Mouse (Mus musculus): ENCODE measurements around the gene Echdc3.

Echdc3 gene

GRCm38 (mm10) chr2:6220141-6220805, 7.4 kb upstream of the Echdc3 start:
- DNase-seq, result peak; percentile 90

DNA sequence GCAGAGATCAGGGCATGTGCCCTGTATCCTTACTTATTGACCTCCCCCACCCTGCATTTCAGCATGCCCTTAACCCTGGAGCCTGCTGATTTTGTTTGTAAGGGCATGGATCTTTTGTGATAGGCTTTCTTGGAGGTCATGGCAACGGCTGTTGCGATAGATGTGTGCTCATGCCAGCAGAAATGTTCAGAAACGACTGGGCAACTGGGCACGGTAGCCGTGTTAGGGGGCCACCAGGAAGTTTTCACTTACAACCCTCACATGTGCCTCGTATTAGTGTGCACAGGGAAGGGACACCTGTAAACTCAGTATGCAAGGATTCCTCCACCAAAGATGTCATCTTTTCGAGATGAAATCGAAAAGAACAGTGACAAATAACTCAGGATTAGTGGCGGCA, 508 bp downstream of the Echdc3 start:
- DNase-seq, result no peak

- no peak for DNase-seq
Observed at GRCm38 (mm10) chr2:6210840-6211239, 2.0 kb downstream of the Echdc3 start.

DNA sequence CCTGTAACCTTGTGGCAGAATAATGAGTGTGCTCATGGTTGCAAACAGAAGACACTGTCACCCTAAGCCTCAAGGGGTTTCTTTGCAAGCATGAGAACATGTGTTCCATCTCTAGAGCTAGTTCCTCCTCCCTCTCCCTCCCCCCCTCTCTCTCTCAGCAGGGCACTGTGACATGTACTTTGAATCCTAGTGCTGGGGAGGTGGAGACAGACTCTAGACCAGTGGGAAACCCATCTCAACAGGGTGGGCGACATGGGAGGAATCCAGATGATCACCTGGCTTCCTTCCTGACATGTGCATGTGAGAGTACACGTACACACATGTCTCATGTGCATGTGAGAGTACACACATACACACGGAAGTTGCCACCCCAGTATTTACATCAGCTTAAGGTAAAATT, 3.1 kb downstream of the Echdc3 start:
- no peak for DNase-seq

- no peak for DNase-seq
Observed at GRCm38 (mm10) chr2:6209116-6209515, 3.7 kb downstream of the Echdc3 start.

GRCm38 (mm10) chr2:6207736-6208135, 5.1 kb downstream of the Echdc3 start:
- no peak for DNase-seq

DNA sequence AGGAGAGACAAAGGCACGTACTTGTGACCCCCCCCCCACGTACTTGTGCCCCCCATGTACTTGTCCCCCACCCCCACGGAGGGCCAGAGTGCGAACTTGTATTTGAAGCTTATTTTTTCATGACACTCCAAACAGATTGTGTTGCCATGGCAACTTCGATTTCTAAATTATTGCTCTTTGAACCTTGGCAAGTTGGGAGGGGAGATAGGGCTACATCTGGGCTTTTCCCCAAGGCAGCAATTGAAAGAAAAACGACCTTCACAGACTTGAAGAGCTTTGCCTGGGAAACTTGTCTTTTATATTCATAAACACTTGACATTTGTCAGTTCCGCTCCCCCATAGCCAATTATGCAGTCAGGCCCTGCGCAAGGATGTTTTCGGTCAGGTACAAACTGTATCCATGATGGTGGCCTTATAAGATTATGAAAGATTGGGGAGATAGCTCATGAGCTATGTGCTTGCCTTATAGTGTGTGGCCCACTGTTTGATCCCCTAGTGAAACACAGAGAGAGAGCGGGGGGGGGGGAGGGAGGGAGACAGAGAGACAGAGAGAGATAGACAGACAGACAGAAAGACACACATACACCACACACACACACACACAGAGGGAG, 16.4 kb downstream of the Echdc3 start:
- DNase-seq, result no peak

DNA sequence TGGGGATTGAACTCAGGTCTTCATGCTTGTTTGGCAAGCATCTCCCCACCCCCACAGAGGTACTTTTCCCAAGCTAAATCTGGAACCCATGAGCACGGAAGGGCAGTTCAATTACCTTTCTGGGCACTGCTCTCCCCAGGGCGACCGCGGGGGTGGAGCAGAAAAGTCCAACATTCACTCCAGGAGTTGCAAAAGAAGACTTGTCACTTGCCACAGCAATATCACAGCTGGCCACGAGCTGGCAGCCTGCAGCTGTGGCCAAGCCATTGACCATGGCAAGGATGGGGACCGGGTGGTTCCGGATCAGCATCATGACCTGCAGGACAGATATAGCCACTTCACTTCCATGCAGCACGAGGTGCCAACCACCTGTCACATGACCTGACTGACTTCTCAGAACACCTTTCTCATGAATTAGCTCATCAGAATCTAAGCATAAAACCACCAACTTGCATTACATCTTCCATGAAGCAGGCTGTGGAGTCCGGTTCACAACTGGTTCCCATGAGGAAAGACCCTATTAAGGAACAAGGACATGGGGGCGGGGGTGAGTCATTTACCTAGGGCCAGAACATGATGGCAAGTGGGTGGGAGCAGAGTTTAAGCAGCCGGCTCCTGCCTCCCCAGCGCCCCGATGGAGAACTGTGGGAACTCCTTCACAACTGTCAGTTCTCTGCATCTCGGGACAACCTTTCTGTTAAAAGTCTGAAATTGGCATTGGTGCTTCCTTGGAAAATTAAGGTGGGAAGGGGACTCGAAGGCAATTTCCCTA, 17.2 kb downstream of the Echdc3 start:
- DNase-seq, result no peak

DNA sequence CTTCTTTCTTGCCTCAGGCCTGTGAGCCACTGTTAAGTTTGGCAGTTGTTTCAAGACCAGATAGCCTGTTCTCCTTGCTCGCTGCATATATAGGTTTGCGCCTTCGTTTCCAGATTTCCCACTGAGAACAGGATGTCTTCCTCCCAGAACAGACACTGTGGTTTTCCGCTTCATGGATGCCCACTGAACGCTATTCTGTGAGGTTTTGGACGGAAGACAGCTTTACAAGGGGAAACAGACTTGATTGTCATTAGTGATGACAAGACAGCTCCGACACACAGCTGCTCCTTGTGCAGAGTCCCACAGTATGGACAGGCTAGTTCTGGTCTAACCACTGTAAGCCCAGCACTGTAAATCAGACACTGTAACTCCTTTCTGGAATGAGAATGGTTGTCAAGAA, 18.3 kb downstream of the Echdc3 start:
- DNase-seq, result no peak

DNA sequence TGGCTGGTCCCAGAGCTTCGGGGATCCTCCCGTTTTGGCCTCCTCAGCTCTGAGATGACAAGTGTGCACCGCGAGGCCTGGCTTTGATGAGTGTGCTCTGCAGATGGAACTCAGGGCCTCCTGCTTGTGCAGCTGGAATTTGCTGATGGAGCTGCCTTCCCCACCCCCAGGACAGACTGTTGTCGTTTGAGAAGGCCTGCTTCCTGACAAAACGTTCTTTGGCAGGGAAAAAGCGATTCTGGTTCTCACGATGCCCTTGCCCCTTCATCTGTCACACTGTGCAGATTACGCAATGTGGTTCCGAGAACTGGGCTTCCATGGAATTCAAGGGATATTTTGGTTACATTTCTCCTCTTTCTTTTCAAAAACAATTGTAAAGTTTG, 19.3 kb downstream of the Echdc3 start:
- no peak for DNase-seq

- DNase-seq, result peak; percentile 80
Observed at GRCm38 (mm10) chr2:6192820-6193590, 19.8 kb downstream of the Echdc3 start.

DNA sequence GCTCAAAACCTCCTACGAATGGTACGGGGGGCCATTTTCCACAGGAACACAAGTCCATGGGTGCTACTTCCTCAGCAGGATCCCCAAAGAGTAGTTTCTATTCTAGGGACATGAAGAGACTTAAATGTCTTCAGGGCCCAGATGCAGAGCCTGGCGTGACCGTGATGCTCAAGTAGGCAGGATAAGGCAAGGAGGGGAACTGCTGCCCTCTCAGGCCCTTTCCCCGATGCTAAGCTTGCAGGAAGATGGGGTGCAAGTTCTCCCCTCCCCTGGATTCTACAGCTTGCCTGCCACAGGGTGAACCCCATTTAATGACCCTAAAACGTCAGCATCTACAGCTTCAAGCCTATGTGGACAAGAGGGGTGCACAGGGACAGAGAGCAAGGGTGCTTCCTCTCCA, 22.8 kb downstream of the Echdc3 start:
- no peak for DNase-seq

- DNase-seq, result no peak
Observed at GRCm38 (mm10) chr2:6189675-6189998, 23.2 kb downstream of the Echdc3 start.

DNA sequence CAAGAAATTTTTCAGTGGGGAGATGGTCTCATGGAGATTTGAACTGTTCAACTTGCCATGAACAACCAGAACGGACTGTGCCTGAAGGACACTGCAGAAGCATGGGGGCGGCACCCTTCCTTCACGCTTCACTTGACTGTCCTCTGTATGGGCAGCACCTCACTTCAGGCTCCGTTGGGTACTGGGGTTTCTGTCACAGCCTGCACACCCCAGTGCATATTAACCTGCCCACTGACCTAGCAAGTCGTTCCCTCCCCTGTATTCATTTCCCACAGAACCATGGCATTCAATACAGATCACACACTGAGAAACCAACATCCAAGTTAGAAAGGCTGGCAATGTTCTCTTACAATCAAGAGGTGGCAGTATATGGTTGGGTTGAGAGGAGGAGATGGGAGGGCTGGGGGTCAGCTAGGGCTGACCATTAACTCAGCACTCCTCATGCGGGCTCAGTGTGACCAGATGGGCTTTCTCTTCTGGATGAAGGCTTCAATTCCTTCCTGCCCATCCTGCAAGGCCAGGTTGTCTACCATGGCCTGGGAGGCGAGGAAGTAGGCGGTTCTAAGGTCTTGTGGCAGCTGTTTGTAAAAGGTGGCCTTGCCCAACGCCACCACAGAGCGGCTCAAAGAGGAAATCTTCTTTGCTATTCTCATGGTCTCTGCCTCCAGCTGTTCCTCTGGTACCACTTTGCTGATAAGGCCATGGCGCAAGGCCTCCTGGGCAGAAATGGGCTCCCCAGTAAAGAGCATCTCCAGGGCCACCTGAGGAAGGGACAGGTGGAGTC, 23.8 kb downstream of the Echdc3 start:
- DNase-seq, result no peak

- DNase-seq, result no peak
Observed at GRCm38 (mm10) chr2:6187418-6187817, 25.4 kb downstream of the Echdc3 start.

DNA sequence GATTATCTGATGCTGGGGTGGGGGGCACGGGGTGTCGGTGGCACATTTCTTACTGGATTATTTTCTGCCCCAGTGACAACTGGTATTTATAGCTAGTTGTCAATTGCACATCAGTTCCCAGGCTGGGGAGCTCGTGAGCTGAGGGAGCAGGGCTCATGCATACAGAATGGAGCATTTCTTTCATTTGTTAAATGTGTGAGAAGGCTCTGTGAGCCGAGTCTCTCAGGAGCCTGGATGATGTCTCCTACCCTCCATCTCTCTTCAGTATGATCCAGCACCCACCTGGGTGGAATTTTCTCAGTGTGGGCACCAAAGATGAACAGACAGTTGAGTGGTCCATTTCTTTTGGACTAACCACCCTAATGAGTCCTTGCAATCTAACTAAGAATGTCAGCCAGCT, 25.9 kb downstream of the Echdc3 start:
- DNase-seq, result no peak

DNA sequence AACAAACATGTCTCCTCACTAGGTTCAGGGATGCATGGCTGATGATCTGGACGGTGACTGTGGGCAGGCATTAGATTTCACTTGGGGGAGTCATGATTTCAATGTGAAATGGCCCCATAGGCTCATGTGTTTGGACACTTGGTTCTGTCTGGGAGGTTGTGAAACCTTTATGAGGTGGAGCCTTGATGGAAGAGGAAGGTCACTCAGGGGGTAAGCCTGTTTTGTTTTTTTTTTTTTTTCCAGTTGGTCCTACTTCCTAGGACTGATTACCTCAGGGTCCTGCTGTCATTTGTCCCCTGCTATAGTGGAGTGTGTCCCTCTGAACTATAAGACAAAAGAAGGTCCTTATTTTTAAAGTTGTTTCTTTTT, 33.1 kb downstream of the Echdc3 start:
- no peak for DNase-seq

GRCm38 (mm10) chr2:6178901-6179748, 33.7 kb downstream of the Echdc3 start:
- DNase-seq, result no peak

DNA sequence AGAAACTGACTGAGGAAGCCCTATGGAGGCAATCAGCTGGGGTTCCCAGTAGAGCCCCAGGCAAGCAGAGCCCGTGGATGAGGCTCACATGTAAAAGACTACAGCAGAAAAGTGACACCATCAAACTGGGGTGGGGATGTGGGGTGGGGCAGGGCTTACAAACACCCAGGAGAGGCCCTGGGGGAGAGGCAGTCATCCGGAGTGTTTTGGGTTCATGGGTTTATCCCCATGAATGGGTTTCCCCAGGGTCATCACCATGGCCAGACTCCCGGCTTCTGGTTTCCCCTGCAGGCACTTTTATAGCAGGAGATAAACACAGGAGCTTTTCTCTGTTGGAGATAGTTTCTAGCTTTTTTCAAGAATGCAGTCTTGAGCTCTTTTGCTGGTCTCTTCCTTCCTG, 39.8 kb downstream of the Echdc3 start:
- no peak for DNase-seq

- DNase-seq, result no peak
Observed at GRCm38 (mm10) chr2:6168560-6168959, 44.3 kb downstream of the Echdc3 start.

- DNase-seq, result peak; percentile 89
Observed at GRCm38 (mm10) chr2:6167843-6168558, 44.8 kb downstream of the Echdc3 start.

Measured in kidney, postnatal 10 days (tissue).